Mouse (Mus musculus) CH12.LX (cell line): Measurements from ENCODE around the gene Rab11fip3. TPM values are rescaled to one million over a fixed set of nuclear protein-coding genes. Genes with fewer than 3 reads are reported as not detected.

ENCODE experiments used
- DNase-seq: peaks from one replicate; pipeline ENCODE4 v3.0.0-alpha.2; 2013; ENCODE audit errors: extremely low read depth
- H3K27ac ChIP-seq: 2 replicates; pipeline ENCODE4 v1.5.1; 2012; ENCODE audit warnings: low read depth, mild to moderate bottlenecking, control low read depth, moderate library complexity; ENCODE audit not compliant: insufficient read depth
- H3K27me3 ChIP-seq: replicated peaks from 2 replicates; pipeline ENCODE3; 2012; ENCODE audit warnings: inconsistent platforms
- H3K36me3 ChIP-seq, 2 experiments: replicated peaks in 1 of 2; 2 replicates each; pipeline versions ENCODE3 to v1.6.1; 2012; ENCODE audit warnings: inconsistent platforms in 1 of 2, low read length in 1 of 2, mild to moderate bottlenecking in 1 of 2, mixed read lengths in 1 of 2, moderate library complexity in 1 of 2; ENCODE audit not compliant: control insufficient read depth in 1 of 2, insufficient read depth in 1 of 2
- H3K4me1 ChIP-seq, 2 experiments: 2 replicates each; pipeline ENCODE4 v1.6.1; 2012; ENCODE audit warnings: inconsistent platforms in 1 of 2, moderate library complexity in 1 of 2; ENCODE audit not compliant: insufficient read depth in 2 of 2, control insufficient read depth in 1 of 2
- H3K4me2 ChIP-seq: 2 replicates; pipeline ENCODE4 v1.6.1; 2012; ENCODE audit warnings: low read depth, mild to moderate bottlenecking, control low read depth; ENCODE audit not compliant: poor library complexity, insufficient read depth, severe bottlenecking
- H3K4me3 ChIP-seq, 3 experiments: fragments of 150-350 bp in 1 of 3; sonication (generic) in 1 of 3; replicated peaks in 1 of 3; 2 replicates each; pipeline versions ENCODE3 to v1.5.1; 2011 to 2012; ENCODE audit warnings: low read depth in 2 of 3, low read length in 2 of 3, mild to moderate bottlenecking in 2 of 3, moderate library complexity in 2 of 3, control low read depth in 1 of 3, improper control_type of control experiment in 1 of 3, inconsistent platforms in 1 of 3, mixed read lengths in 1 of 3; ENCODE audit not compliant: poor library complexity in 1 of 3
- H3K79me2 ChIP-seq: replicated peaks from 2 replicates; pipeline ENCODE4 v1.6.1; 2012; ENCODE audit warnings: mild to moderate bottlenecking, moderate library complexity; ENCODE audit not compliant: control insufficient read depth, poor library complexity, insufficient read depth, severe bottlenecking; ENCODE audit errors: extremely low read depth
- H3K9ac ChIP-seq: 2 replicates; pipeline ENCODE4 v1.6.1; 2012; ENCODE audit warnings: low read depth, mild to moderate bottlenecking, control low read depth, moderate library complexity; ENCODE audit not compliant: insufficient read depth
- H3K9me3 ChIP-seq: replicated peaks from 2 replicates; pipeline ENCODE3; 2012; ENCODE audit warnings: low read length, inconsistent platforms, mixed read lengths
- BHLHE40 ChIP-seq: IDR thresholded peaks from 2 replicates; pipeline ENCODE4 v1.6.1; 2011; ENCODE audit warnings: mild to moderate bottlenecking, low read depth, low read length, improper control_type of control experiment
- CHD2 ChIP-seq: IDR thresholded peaks from 2 replicates; pipeline ENCODE4 v1.6.1; 2011; ENCODE audit warnings: low read length, improper control_type of control experiment
- CTCF ChIP-seq, 2 experiments: IDR thresholded peaks in 1 of 2; conservative IDR thresholded peaks in 1 of 2; 2 replicates each; pipeline ENCODE4 v1.5.1; 2011 to 2012; ENCODE audit warnings: low read depth in 2 of 2, low read length in 2 of 2, improper control_type of control experiment in 1 of 2, inconsistent platforms in 1 of 2, mild to moderate bottlenecking in 1 of 2, moderate library complexity in 1 of 2
- ELF1 ChIP-seq: IDR thresholded peaks from 2 replicates; pipeline ENCODE4 v1.6.1; 2014; ENCODE audit warnings: low read depth, mild to moderate bottlenecking, inconsistent platforms, low read length, improper control_type of control experiment
- EP300 ChIP-seq: IDR thresholded peaks from 2 replicates; pipeline ENCODE4 v1.6.1; 2011; ENCODE audit warnings: low read length, improper control_type of control experiment
- ETS1 ChIP-seq: conservative IDR thresholded peaks from 2 replicates; pipeline ENCODE4 v1.6.1; 2012; ENCODE audit warnings: low read depth, mild to moderate bottlenecking, inconsistent platforms, low read length, improper control_type of control experiment, moderate library complexity
- HCFC1 ChIP-seq: IDR thresholded peaks from 2 replicates; pipeline ENCODE4 v1.6.1; 2012; ENCODE audit warnings: low read depth, mild to moderate bottlenecking, inconsistent platforms, low read length, improper control_type of control experiment
- IRF4 ChIP-seq: IDR thresholded peaks from 2 replicates; pipeline ENCODE4 v1.6.1; 2014; ENCODE audit warnings: low read depth, mild to moderate bottlenecking, inconsistent platforms, low read length, improper control_type of control experiment
- JUND ChIP-seq: conservative IDR thresholded peaks from 2 replicates; pipeline ENCODE4 v1.6.1; 2011; ENCODE audit warnings: low read depth, low read length, improper control_type of control experiment
- MAFK ChIP-seq: IDR thresholded peaks from 2 replicates; pipeline ENCODE4 v1.6.1; 2011; ENCODE audit warnings: low read length, improper control_type of control experiment; ENCODE audit not compliant: insufficient replicate concordance
- MAX ChIP-seq: IDR thresholded peaks from 2 replicates; pipeline ENCODE4 v1.6.1; 2011; ENCODE audit warnings: low read length, improper control_type of control experiment
- MAZ ChIP-seq: IDR thresholded peaks from 2 replicates; pipeline ENCODE4 v1.6.1; 2012; ENCODE audit warnings: low read depth, mild to moderate bottlenecking, inconsistent platforms, low read length, improper control_type of control experiment, moderate library complexity
- MEF2A ChIP-seq: IDR thresholded peaks from 2 replicates; pipeline ENCODE4 v1.6.1; 2014; ENCODE audit warnings: low read depth, mild to moderate bottlenecking, inconsistent platforms, low read length, improper control_type of control experiment, borderline replicate concordance
- MXI1 ChIP-seq: IDR thresholded peaks from 2 replicates; pipeline ENCODE4 v1.6.1; 2011; ENCODE audit warnings: mild to moderate bottlenecking, low read depth, low read length, improper control_type of control experiment
- MYC ChIP-seq: IDR thresholded peaks from 2 replicates; pipeline ENCODE4 v1.6.1; 2011; ENCODE audit warnings: low read depth, mild to moderate bottlenecking, improper control_type of control experiment, low read length
- NELFE ChIP-seq: IDR thresholded peaks from 2 replicates; pipeline ENCODE4 v1.6.1; 2011; ENCODE audit warnings: low read depth, low read length, improper control_type of control experiment
- NRF1 ChIP-seq: IDR thresholded peaks from 2 replicates; pipeline ENCODE4 v1.6.1; 2014; ENCODE audit warnings: low read depth, mild to moderate bottlenecking, inconsistent platforms, low read length, improper control_type of control experiment, moderate library complexity
- PAX5 ChIP-seq: IDR thresholded peaks from 2 replicates; pipeline ENCODE4 v1.6.1; 2012; ENCODE audit warnings: low read length, inconsistent platforms, mixed read lengths
- POLR2AphosphoS2 ChIP-seq: IDR thresholded peaks from 2 replicates; pipeline ENCODE4 v1.6.1; 2011; ENCODE audit warnings: low read depth, low read length, improper control_type of control experiment
- SMC3 ChIP-seq: IDR thresholded peaks from 2 replicates; pipeline ENCODE4 v1.6.1; 2011; ENCODE audit warnings: low read depth, low read length, improper control_type of control experiment
- UBTF ChIP-seq: IDR thresholded peaks from 2 replicates; pipeline ENCODE4 v1.6.1; 2012; ENCODE audit warnings: low read depth, mild to moderate bottlenecking, inconsistent platforms, low read length, improper control_type of control experiment, moderate library complexity
- USF1 ChIP-seq: IDR thresholded peaks from 2 replicates; pipeline ENCODE4 v1.6.1; 2014; ENCODE audit warnings: low read depth, mild to moderate bottlenecking, inconsistent platforms, low read length, improper control_type of control experiment
- ZMIZ1 ChIP-seq: IDR thresholded peaks from 2 replicates; pipeline ENCODE4 v1.6.1; 2012; ENCODE audit warnings: low read depth, mild to moderate bottlenecking, inconsistent platforms, low read length, improper control_type of control experiment
- ZNF384 ChIP-seq: IDR thresholded peaks from 2 replicates; pipeline ENCODE4 v1.6.1; 2012; ENCODE audit warnings: low read depth, low read length, improper control_type of control experiment, inconsistent platforms
- dilution Hi-C: fragments of 300-500 bp; cut with MboI; formaldehyde crosslinking; loops from 2 replicates; pipeline ENCODE4 v1.14.3; 2020; ENCODE audit warnings: low sequenced_read_pairs; ENCODE audit not compliant: extremely low pct_unique_long_range_greater_than_20kb, extremely low pct_ligation_motif_present
- in situ Hi-C: fragments of 300-500 bp; cut with MboI; formaldehyde crosslinking; loops from 3 replicates; pipeline ENCODE4 v1.14.3; 2019; ENCODE audit warnings: low sequenced_read_pairs, low pct_ligation_motif_present, low pct_unique_long_range_greater_than_20kb, mixed read lengths
- polyA plus RNA-seq: library from polyadenylated mRNA; unstranded; fragments of >175 nt; gene quantifications from 2 replicates; pipeline ENCODE4 v1.2.1, GENCODE M21; 2012; ENCODE audit warnings: low read depth; ENCODE audit not compliant: insufficient read length
- total RNA-seq, 2 experiments: library from RNA; depleted of rRNA; stranded (reverse); fragments of 300-350 nt in 1 of 2; fragments of >200 nt in 1 of 2; gene quantifications; 2 replicates each; pipeline ENCODE4 v1.2.3; 2012 to 2014

The Rab11fip3 gene
- total and polyA plus RNA-seq, 3 experiments: 3.5 to 7.6 (median 4.6) TPM

GRCm38 (mm10) chr17:26080867-26081266 lies 11.5 kb upstream of the Rab11fip3 start:
- no peak for DNase-seq
- Histone ChIP-seq H3K4me3 (no peak overlapping the region), H3K36me3 (peaks cover 2 to 25% of the 10 kb centered on the region in 2 experiments), H3K9ac (no peak overlapping the region), H3K4me1 (no peaks in the 10 kb centered on the region), H3K27me3 (no peaks in the 10 kb centered on the region), H3K9me3 (no peaks in the 10 kb centered on the region), H3K27ac (no peak overlapping the region), H3K4me2 (no peak overlapping the region), H3K79me2 (no peaks in the 10 kb centered on the region)
- in situ Hi-C loops: no loop called here
- TF ChIP-seq ELF1: no peak
- TF ChIP-seq NRF1: no peak
- no peak for TF ChIP-seq ZMIZ1
- no peak for TF ChIP-seq MXI1
- TF ChIP-seq ZNF384: no peak
- no peak for TF ChIP-seq BHLHE40
- no peak for TF ChIP-seq SMC3
- TF ChIP-seq CTCF (conservative IDR thresholded peaks at IDR 0.05 in 1 of 2, IDR thresholded peaks at IDR 0.05 in 1 of 2; ENCODE audit: low read depth in 2 of 2, low read length in 2 of 2): no peak
- no peak for TF ChIP-seq MAZ
- no peak for TF ChIP-seq POLR2AphosphoS2
- no peak for TF ChIP-seq JUND
- TF ChIP-seq UBTF: no peak
- no peak for TF ChIP-seq CHD2
- TF ChIP-seq PAX5: no peak
- no peak for TF ChIP-seq ETS1
- no peak for TF ChIP-seq MYC
- TF ChIP-seq MAFK: no peak
- TF ChIP-seq IRF4: no peak
- dilution Hi-C loops: no loop called here

- dilution Hi-C loops: no loop called here
- H3K27ac ChIP-seq: no peak overlapping the region
These were observed 9.5 kb upstream of the Rab11fip3 start for GRCm38 (mm10) chr17:26078851-26079250.

More at GRCm38 (mm10) chr17:26078851-26079250, 9.5 kb upstream of the Rab11fip3 start:
- Histone ChIP-seq H3K4me3 (no peak overlapping the region), H3K9ac (no peak overlapping the region), H3K79me2 (no peaks in the 10 kb centered on the region), H3K4me2 (no peak overlapping the region), H3K36me3 (peaks cover 2 to 20% of the 10 kb centered on the region in 2 experiments), H3K4me1 (peaks cover 0 to 2% of the 10 kb centered on the region in 2 experiments; a peak in 1 of 4 replicates), H3K9me3 (no peaks in the 10 kb centered on the region), H3K27me3 (no peaks in the 10 kb centered on the region)
- TF ChIP-seq POLR2AphosphoS2: no peak
- TF ChIP-seq NELFE: no peak
- no peak for TF ChIP-seq EP300
- no peak for TF ChIP-seq MAX
- no peak for TF ChIP-seq ELF1
- TF ChIP-seq USF1: no peak
- TF ChIP-seq CHD2: no peak
- no peak for TF ChIP-seq MEF2A
- TF ChIP-seq ZMIZ1: no peak
- TF ChIP-seq HCFC1: no peak
- in situ Hi-C loops: no loop called here
- no peak for DNase-seq
